Mouse (Mus musculus) pancreas, adult 10 weeks (tissue): ENCODE measurements around the gene Cst9. TPM values are rescaled to one million over a fixed set of nuclear protein-coding genes. Genes with fewer than 3 reads are reported as not detected.

Experiments
- polyA plus RNA-seq: library from polyadenylated mRNA; stranded (reverse); fragments of 350-450 nt; fragmentation: Illumina TruSeq; extraction: RNeasy Lipid Tissue Mini Kit (QIAGEN cat#74804); gene quantifications from one replicate; pipeline ENCODE4 v1.2.3, GENCODE M21; 2015; ENCODE audit warnings: low read depth, low replicate concordance; ENCODE audit not compliant: insufficient read depth

Cst9 gene
- polyA plus RNA-seq = not detected

GRCm38 (mm10) chr2:148834912-148835311 lies at the start of gene Cst9:
Gene Cst9 (plus strand): TSS chr2:148835147.

GRCm38 (mm10) chr2:148789142-148789541 lies 45.8 kb upstream of the Cst9 start, which contains the start of gene Cst12:
Gene Cst12 (plus strand): TSS chr2:148789361.

GRCm38 (mm10) chr2:148798485-148798884 lies 36.5 kb upstream of the Cst9 start, which contains the start of gene Cst8:
Gene Cst8 (plus strand): TSS chr2:148798785.

GRCm38 (mm10) chr2:148819909-148820308 lies 15.0 kb upstream of the Cst9 start, which contains the start of gene Cst13:
Gene Cst13 (plus strand): TSS chr2:148820081.

GRCm38 (mm10) chr2:148864966-148865365 lies 30.0 kb downstream of the Cst9 start, which contains the start of gene 9230104L09Rik:
Gene 9230104L09Rik (minus strand): TSS chr2:148865038.

GRCm38 (mm10) chr2:148875335-148875811 lies 40.4 kb downstream of the Cst9 start, which contains the start of gene Cst3:
Gene Cst3 (minus strand): TSS chr2:148875692.

Other genes starting within 250 kb of the Cst9 start
- 2.8 TPM for gene Nxt1, start 162.5 kb upstream of the Cst9 start, polyA plus RNA-seq
- 3.0 TPM for gene Gzf1, start 154.1 kb upstream of the Cst9 start, polyA plus RNA-seq
- gene Napb, start 102.7 kb upstream of the Cst9 start, polyA plus RNA-seq = 2.3 TPM
- not detected for gene Cstl1, start 84.8 kb upstream of the Cst9 start, polyA plus RNA-seq
- not detected for gene Cst11, start 63.6 kb upstream of the Cst9 start, polyA plus RNA-seq
- not detected for gene 8030411F24Rik, start 53.1 kb upstream of the Cst9 start, polyA plus RNA-seq
- gene Cst12, start 45.8 kb upstream of the Cst9 start, polyA plus RNA-seq = not detected
- not detected for gene Cst8, start 36.4 kb upstream of the Cst9 start, polyA plus RNA-seq
- not detected for gene Cst13, start 15.1 kb upstream of the Cst9 start, polyA plus RNA-seq
- not detected for gene 9230104L09Rik, start 29.9 kb downstream of the Cst9 start, polyA plus RNA-seq
- 359 TPM for gene Cst3, start 40.5 kb downstream of the Cst9 start, polyA plus RNA-seq
- not detected for gene Gm1330, start 168.1 kb downstream of the Cst9 start, polyA plus RNA-seq
- gene Gm10750, start 182.1 kb downstream of the Cst9 start, polyA plus RNA-seq = not detected